Mouse (Mus musculus): ENCODE measurements around the gene Treh. TPM values are rescaled to one million over a fixed set of nuclear protein-coding genes. Genes with fewer than 3 reads are reported as not detected.
A peak's percentile ranks its signal among the peaks of the same experiment; 100 is the strongest.

Treh gene
- polyA plus RNA-seq, 1 experiment: 183 TPM

GRCm38 (mm10) chr9:44688013-44688412 lies 15.0 kb downstream of the Treh start:
- no peak overlapping the region for H3K4me3 ChIP-seq (ENCODE audit: low read depth, low read length)
- 91% methylated on average over 9 of the region's 9 CpGs for WGBS
- H3K27ac ChIP-seq (ENCODE audit: insufficient read depth, low read depth, low read length): no peak overlapping the region
- TF ChIP-seq CTCF (IDR thresholded peaks at IDR 0.05; ENCODE audit: extremely low read depth, insufficient read length, insufficient replicate concordance, low read depth, low read length) (no peak), POLR2A (IDR thresholded peaks at IDR 0.05; ENCODE audit: low read depth, low read length) (no peak)
- no peaks in the 10 kb centered on the region for H3K27me3 ChIP-seq (ENCODE audit: control insufficient read depth, insufficient read depth, low read length)
- peaks cover 27% of the 10 kb centered on the region for H3K4me1 ChIP-seq (ENCODE audit: control insufficient read depth, insufficient read depth, insufficient read length, low read length)
- peaks cover 16% of the 10 kb centered on the region for H3K36me3 ChIP-seq (ENCODE audit: control insufficient read depth, insufficient read depth, low read length)

- Histone ChIP-seq H3K36me3 (ENCODE audit: control insufficient read depth, insufficient read depth, low read length) (peaks cover 25% of the 10 kb centered on the region), H3K4me1 (ENCODE audit: control insufficient read depth, insufficient read depth, insufficient read length, low read length) (peaks cover 24% of the 10 kb centered on the region), H3K27ac (ENCODE audit: insufficient read depth, low read depth, low read length) (no peak overlapping the region), H3K4me3 (ENCODE audit: low read depth, low read length) (no peak overlapping the region), H3K27me3 (ENCODE audit: control insufficient read depth, insufficient read depth, low read length) (no peaks in the 10 kb centered on the region)
- TF ChIP-seq CTCF (IDR thresholded peaks at IDR 0.05; ENCODE audit: extremely low read depth, insufficient read length, insufficient replicate concordance, low read depth, low read length) (no peak), POLR2A (IDR thresholded peaks at IDR 0.05; ENCODE audit: low read depth, low read length) (no peak)
- WGBS: 15% methylated on average over 7 of the region's 7 CpGs
These were observed 17.6 kb downstream of the Treh start for GRCm38 (mm10) chr9:44690641-44691040.

- Histone ChIP-seq H3K27ac (ENCODE audit: insufficient read depth, low read depth, low read length) (peak overlapping the region; percentile 63), H3K4me1 (ENCODE audit: control insufficient read depth, insufficient read depth, insufficient read length, low read length) (peaks cover 22% of the 10 kb centered on the region), H3K4me3 (ENCODE audit: low read depth, low read length) (0 out of 2 replicates have a peak overlapping the region, but pooled peaks have one; percentile 2), H3K36me3 (ENCODE audit: control insufficient read depth, insufficient read depth, low read length) (peaks cover 26% of the 10 kb centered on the region), H3K27me3 (ENCODE audit: control insufficient read depth, insufficient read depth, low read length) (no peaks in the 10 kb centered on the region)
- TF ChIP-seq POLR2A (IDR thresholded peaks at IDR 0.05; ENCODE audit: low read depth, low read length) (no peak), CTCF (IDR thresholded peaks at IDR 0.05; ENCODE audit: extremely low read depth, insufficient read length, insufficient replicate concordance, low read depth, low read length) (no peak)
- 19% methylated on average over 21 of the region's 21 CpGs for WGBS
These were observed 18.9 kb downstream of the Treh start for GRCm38 (mm10) chr9:44691671-44692520.

- H3K27me3 ChIP-seq (ENCODE audit: control insufficient read depth, insufficient read depth, low read length): no peaks in the 10 kb centered on the region
- no peak overlapping the region for H3K4me3 ChIP-seq (ENCODE audit: low read depth, low read length)
- WGBS: 91% methylated on average over 11 of the region's 11 CpGs
- peaks cover 33% of the 10 kb centered on the region for H3K36me3 ChIP-seq (ENCODE audit: control insufficient read depth, insufficient read depth, low read length)
- peaks cover 22% of the 10 kb centered on the region for H3K4me1 ChIP-seq (ENCODE audit: control insufficient read depth, insufficient read depth, insufficient read length, low read length)
- H3K27ac ChIP-seq (ENCODE audit: insufficient read depth, low read depth, low read length): no peak overlapping the region
- TF ChIP-seq CTCF (IDR thresholded peaks at IDR 0.05; ENCODE audit: extremely low read depth, insufficient read length, insufficient replicate concordance, low read depth, low read length): no peak
These were observed 20.0 kb downstream of the Treh start for GRCm38 (mm10) chr9:44693071-44693470.

GRCm38 (mm10) chr9:44697866-44698265 lies 24.8 kb downstream of the Treh start:
- H3K4me3 ChIP-seq (ENCODE audit: low read depth, low read length): no peak overlapping the region
- peaks cover 43% of the 10 kb centered on the region for H3K36me3 ChIP-seq (ENCODE audit: control insufficient read depth, insufficient read depth, low read length)
- H3K27ac ChIP-seq (ENCODE audit: insufficient read depth, low read depth, low read length): no peak overlapping the region
- H3K4me1 ChIP-seq (ENCODE audit: control insufficient read depth, insufficient read depth, insufficient read length, low read length): no peaks in the 10 kb centered on the region
- WGBS: 93% methylated on average over 16 of the region's 16 CpGs
- TF ChIP-seq POLR2A (IDR thresholded peaks at IDR 0.05; ENCODE audit: low read depth, low read length) (no peak), CTCF (IDR thresholded peaks at IDR 0.05; ENCODE audit: extremely low read depth, insufficient read length, insufficient replicate concordance, low read depth, low read length) (no peak)
- H3K27me3 ChIP-seq (ENCODE audit: control insufficient read depth, insufficient read depth, low read length): no peaks in the 10 kb centered on the region

- Histone ChIP-seq H3K27me3 (ENCODE audit: control insufficient read depth, insufficient read depth, low read length) (no peaks in the 10 kb centered on the region), H3K36me3 (ENCODE audit: control insufficient read depth, insufficient read depth, low read length) (peaks cover 36% of the 10 kb centered on the region), H3K4me3 (ENCODE audit: low read depth, low read length) (no peak overlapping the region), H3K4me1 (ENCODE audit: control insufficient read depth, insufficient read depth, insufficient read length, low read length) (no peaks in the 10 kb centered on the region), H3K27ac (ENCODE audit: insufficient read depth, low read depth, low read length) (no peak overlapping the region)
- TF ChIP-seq CTCF (IDR thresholded peaks at IDR 0.05; ENCODE audit: extremely low read depth, insufficient read length, insufficient replicate concordance, low read depth, low read length): no peak
- no peak for TF ChIP-seq POLR2A (IDR thresholded peaks at IDR 0.05; ENCODE audit: low read depth, low read length)
- 93% methylated on average over 10 of the region's 10 CpGs for WGBS
These were observed 26.2 kb downstream of the Treh start for GRCm38 (mm10) chr9:44699196-44699595.

GRCm38 (mm10) chr9:44699730-44700129 lies 26.7 kb downstream of the Treh start:
- Histone ChIP-seq H3K4me1 (ENCODE audit: control insufficient read depth, insufficient read depth, insufficient read length, low read length) (no peaks in the 10 kb centered on the region), H3K36me3 (ENCODE audit: control insufficient read depth, insufficient read depth, low read length) (peaks cover 33% of the 10 kb centered on the region)
- 84% methylated on average over 5 of the region's 5 CpGs for WGBS

More at GRCm38 (mm10) chr9:44699730-44700129, 26.7 kb downstream of the Treh start:
- no peak for TF ChIP-seq CTCF (IDR thresholded peaks at IDR 0.05; ENCODE audit: extremely low read depth, insufficient read length, insufficient replicate concordance, low read depth, low read length)
- TF ChIP-seq POLR2A (IDR thresholded peaks at IDR 0.05; ENCODE audit: low read depth, low read length): no peak
- no peak overlapping the region for H3K27ac ChIP-seq (ENCODE audit: insufficient read depth, low read depth, low read length)
- H3K4me3 ChIP-seq (ENCODE audit: low read depth, low read length): no peak overlapping the region
- no peaks in the 10 kb centered on the region for H3K27me3 ChIP-seq (ENCODE audit: control insufficient read depth, insufficient read depth, low read length)

Measured in small intestine, adult 2 months (tissue).